Mouse (Mus musculus) liver, embryonic 13.5 days (tissue): ENCODE results near the gene Rftn2. TPM values are rescaled to one million over a fixed set of nuclear protein-coding genes. Genes with fewer than 3 reads are reported as not detected.

Source experiments
- ATAC-seq: fragments of 200-750 bp; cut with Nextera tagmentation; 2 replicates; pipeline ENCODE4 v1.8.0; 2017; ENCODE audit warnings: low read depth, mild to moderate bottlenecking, moderate number of reproducible peaks, moderate library complexity
- DNase-seq: peaks from one replicate; pipeline ENCODE4 v3.0.0; 2022
- H3K27ac ChIP-seq: fragments of 300-500 bp; sonication (generic); 2 replicates; pipeline ENCODE4 v1.5.1; 2015; ENCODE audit warnings: moderate library complexity, mild to moderate bottlenecking, inconsistent platforms
- H3K27me3 ChIP-seq: fragments of 300-500 bp; sonication (generic); 2 replicates; pipeline ENCODE4 v1.6.1; 2015; ENCODE audit warnings: mild to moderate bottlenecking, inconsistent platforms
- H3K36me3 ChIP-seq: fragments of 300-500 bp; sonication (generic); 2 replicates; pipeline ENCODE4 v1.6.1; 2015; ENCODE audit warnings: mild to moderate bottlenecking, inconsistent platforms
- H3K4me1 ChIP-seq: fragments of 300-500 bp; sonication (generic); replicated peaks from 2 replicates; pipeline ENCODE4 v1.6.1; 2015; ENCODE audit warnings: inconsistent platforms
- H3K4me2 ChIP-seq: fragments of 300-500 bp; sonication (generic); 2 replicates; pipeline ENCODE4 v1.6.1; 2015; ENCODE audit warnings: inconsistent platforms, mild to moderate bottlenecking, moderate library complexity
- H3K4me3 ChIP-seq: fragments of 300-500 bp; sonication (generic); replicated peaks from 2 replicates; pipeline ENCODE4 v1.5.1; 2015; ENCODE audit warnings: mild to moderate bottlenecking, inconsistent platforms
- H3K9ac ChIP-seq: fragments of 300-500 bp; sonication (generic); 2 replicates; pipeline ENCODE4 v1.6.1; 2015; ENCODE audit warnings: mild to moderate bottlenecking, inconsistent platforms
- H3K9me3 ChIP-seq: fragments of 300-500 bp; sonication (generic); replicated peaks from 2 replicates; pipeline ENCODE4 v1.6.1; 2016; ENCODE audit warnings: inconsistent platforms
- WGBS: fragments of 180-500 bp; shearing (Covaris S2); methylation state at CpG from one replicate; pipeline ENCODE4 v1.1.7; 2015; ENCODE audit not compliant: insufficient replicate concordance; 5-methylcytosine and 5-hydroxymethylcytosine counted together
- polyA plus RNA-seq: library from polyadenylated mRNA; unstranded; fragments of >200 nt; fragmentation: Nextera tagmentation; extraction: Ambion mirVana; gene quantifications from 2 replicates; pipeline ENCODE4 v1.2.1, GENCODE M21; 2015

Gene Rftn2
- polyA plus RNA-seq, 1 experiment from 2014 or later = 0.52 TPM

GRCm38 (mm10) chr1:55210202-55210965, 16.2 kb downstream of the Rftn2 start:
- Histone ChIP-seq H3K9me3 (no peaks in the 10 kb centered on the region), H3K36me3 (no peaks in the 10 kb centered on the region), H3K27me3 (no peaks in the 10 kb centered on the region), H3K4me1 (peaks cover 14% of the 10 kb centered on the region), H3K4me2 (peak overlapping the region; percentile 41), H3K4me3 (no peak overlapping the region), H3K27ac (no peak overlapping the region; the same call in 1 of the 2 replicates), H3K9ac (no peak overlapping the region)
- ATAC-seq = 0 out of 2 replicates have a peak, but pooled peaks have one; percentile 18
- WGBS = 28% methylated on average over 12 of the region's 12 CpGs
- DNase-seq = no peak

DNA sequence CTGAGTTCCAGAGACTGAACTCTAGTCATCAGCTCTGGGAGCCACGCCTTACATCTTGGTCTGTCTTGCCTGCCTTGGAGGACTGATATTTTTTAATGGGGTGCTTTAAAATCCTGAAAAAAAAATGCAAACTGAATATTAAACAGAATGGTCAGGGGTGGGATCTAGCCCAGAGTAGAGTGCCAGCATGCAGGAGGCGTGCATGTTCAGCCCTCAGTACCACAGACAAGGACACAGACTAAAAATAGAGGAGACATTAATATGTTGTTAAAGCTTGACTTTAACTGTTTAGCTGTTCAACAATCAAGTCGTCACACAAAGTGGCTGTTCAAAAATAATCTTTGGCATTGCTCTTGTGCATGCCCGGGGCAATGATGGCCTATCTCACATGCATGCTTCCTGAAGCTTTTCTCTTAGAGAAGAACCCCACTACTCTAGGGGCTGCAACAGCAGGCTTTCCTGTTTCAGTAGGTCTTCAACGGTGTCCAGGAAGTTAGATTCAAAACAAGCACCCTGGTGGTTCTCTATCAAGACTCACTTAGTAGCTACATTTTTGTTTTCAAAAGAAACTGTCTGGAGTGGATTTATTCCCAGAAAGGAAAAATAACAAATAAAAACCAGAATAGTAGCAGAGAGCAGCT, 18.0 kb downstream of the Rftn2 start:
- WGBS = 34% methylated on average over 5 of the region's 5 CpGs
- H3K36me3 ChIP-seq = no peaks in the 10 kb centered on the region
- no peak overlapping the region for H3K9ac ChIP-seq
- no peak overlapping the region for H3K4me3 ChIP-seq
- peaks cover 14% of the 10 kb centered on the region for H3K4me1 ChIP-seq
- DNase-seq (no peak), ATAC-seq (no peak)
- no peaks in the 10 kb centered on the region for H3K9me3 ChIP-seq
- H3K27ac ChIP-seq = no peak overlapping the region
- H3K4me2 ChIP-seq = no peak overlapping the region
- H3K27me3 ChIP-seq = no peaks in the 10 kb centered on the region

GRCm38 (mm10) chr1:55207561-55207960, 19.0 kb downstream of the Rftn2 start:
- Histone ChIP-seq H3K4me1 (peaks cover 14% of the 10 kb centered on the region), H3K9me3 (no peaks in the 10 kb centered on the region), H3K9ac (no peak overlapping the region), H3K27me3 (no peaks in the 10 kb centered on the region), H3K4me3 (no peak overlapping the region), H3K4me2 (no peak overlapping the region), H3K27ac (no peak overlapping the region), H3K36me3 (no peaks in the 10 kb centered on the region)
- DNase-seq (no peak), ATAC-seq (no peak)
- 82% methylated on average over 6 of the region's 6 CpGs for WGBS

GRCm38 (mm10) chr1:55205808-55206327, 20.7 kb downstream of the Rftn2 start:
- no peak overlapping the region for H3K4me2 ChIP-seq
- no peaks in the 10 kb centered on the region for H3K36me3 ChIP-seq
- no peaks in the 10 kb centered on the region for H3K9me3 ChIP-seq
- ATAC-seq (no peak), DNase-seq (no peak)
- no peaks in the 10 kb centered on the region for H3K27me3 ChIP-seq
- H3K4me1 ChIP-seq = peaks cover 12% of the 10 kb centered on the region
- no peak overlapping the region for H3K9ac ChIP-seq
- no peak overlapping the region for H3K27ac ChIP-seq
- H3K4me3 ChIP-seq = no peak overlapping the region
- 69% methylated on average over 5 of the region's 5 CpGs for WGBS

- no peaks in the 10 kb centered on the region for H3K27me3 ChIP-seq
- H3K27ac ChIP-seq = no peak overlapping the region
- no peak for DNase-seq
Observed at GRCm38 (mm10) chr1:55201850-55202752, 24.5 kb downstream of the Rftn2 start.

DNA sequence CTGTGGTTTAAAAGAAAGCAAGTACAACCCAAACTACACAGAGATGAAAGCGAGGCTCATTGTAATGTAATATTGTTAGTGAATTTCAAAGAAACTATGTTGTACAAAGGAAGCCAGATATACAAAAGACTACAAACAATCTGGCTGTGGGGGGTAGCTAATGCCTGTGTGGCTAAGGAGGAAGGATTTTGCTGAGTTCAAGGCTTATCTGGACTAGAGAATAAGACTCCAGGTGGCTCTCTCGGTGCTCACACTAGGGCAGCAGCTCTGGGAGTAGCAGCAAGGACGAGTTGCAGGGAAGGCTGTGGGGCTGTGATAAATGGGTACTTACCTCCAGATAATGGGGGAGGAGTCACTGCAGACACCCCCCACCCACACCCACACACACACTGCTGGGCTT, 27.9 kb downstream of the Rftn2 start:
- WGBS = 22% methylated on average over 3 of the region's 3 CpGs
- H3K4me3 ChIP-seq = no peak overlapping the region
- DNase-seq (peak; percentile 55), ATAC-seq (peak; percentile 98)
- H3K4me2 ChIP-seq = peak overlapping the region; percentile 26; the same call in 1 of the 2 replicates
- no peaks in the 10 kb centered on the region for H3K36me3 ChIP-seq
- no peaks in the 10 kb centered on the region for H3K27me3 ChIP-seq
- no peak overlapping the region for H3K9ac ChIP-seq
- H3K9me3 ChIP-seq = no peaks in the 10 kb centered on the region
- peaks cover 22% of the 10 kb centered on the region for H3K4me1 ChIP-seq
- H3K27ac ChIP-seq = 0 out of 2 replicates have a peak overlapping the region, but pooled peaks have one; percentile 1

More at GRCm38 (mm10) chr1:55201850-55202752, 24.5 kb downstream of the Rftn2 start:
- WGBS = 67% methylated on average over 18 of the region's 18 CpGs
- H3K4me3 ChIP-seq = no peak overlapping the region
- peaks cover 22% of the 10 kb centered on the region for H3K4me1 ChIP-seq
- no peak overlapping the region for H3K4me2 ChIP-seq
- H3K9me3 ChIP-seq = no peaks in the 10 kb centered on the region
- no peaks in the 10 kb centered on the region for H3K36me3 ChIP-seq
- H3K9ac ChIP-seq = no peak overlapping the region
- ATAC-seq = no peak

GRCm38 (mm10) chr1:55196327-55197003, 30.1 kb downstream of the Rftn2 start:
- Histone ChIP-seq H3K4me1 (peaks cover 22% of the 10 kb centered on the region), H3K27ac (no peak overlapping the region), H3K4me3 (no peak overlapping the region), H3K9me3 (no peaks in the 10 kb centered on the region), H3K36me3 (no peaks in the 10 kb centered on the region), H3K4me2 (no peak overlapping the region), H3K27me3 (no peaks in the 10 kb centered on the region), H3K9ac (no peak overlapping the region)
- no peak for ATAC-seq
- no peak for DNase-seq
- WGBS = 43% methylated on average over 6 of the region's 6 CpGs

- H3K27ac ChIP-seq = no peak overlapping the region
- no peaks in the 10 kb centered on the region for H3K36me3 ChIP-seq
- WGBS = 64% methylated on average over 4 of the region's 4 CpGs
- peaks cover 22% of the 10 kb centered on the region for H3K4me1 ChIP-seq
- DNase-seq = no peak
- H3K4me3 ChIP-seq = no peak overlapping the region
- ATAC-seq = no peak
- no peaks in the 10 kb centered on the region for H3K9me3 ChIP-seq
- H3K4me2 ChIP-seq = no peak overlapping the region
- H3K9ac ChIP-seq = no peak overlapping the region
- no peaks in the 10 kb centered on the region for H3K27me3 ChIP-seq
Observed at GRCm38 (mm10) chr1:55195021-55195420, 31.6 kb downstream of the Rftn2 start.

GRCm38 (mm10) chr1:55194064-55194915, 32.3 kb downstream of the Rftn2 start:
- no peak overlapping the region for H3K27ac ChIP-seq
- H3K9me3 ChIP-seq = no peaks in the 10 kb centered on the region
- H3K4me1 ChIP-seq = peaks cover 16% of the 10 kb centered on the region
- no peak for DNase-seq
- H3K9ac ChIP-seq = no peak overlapping the region
- H3K27me3 ChIP-seq = no peaks in the 10 kb centered on the region
- WGBS = 71% methylated on average over 19 of the region's 19 CpGs
- H3K4me3 ChIP-seq = no peak overlapping the region
- H3K36me3 ChIP-seq = no peaks in the 10 kb centered on the region
- ATAC-seq = no peak
- no peak overlapping the region for H3K4me2 ChIP-seq

DNA sequence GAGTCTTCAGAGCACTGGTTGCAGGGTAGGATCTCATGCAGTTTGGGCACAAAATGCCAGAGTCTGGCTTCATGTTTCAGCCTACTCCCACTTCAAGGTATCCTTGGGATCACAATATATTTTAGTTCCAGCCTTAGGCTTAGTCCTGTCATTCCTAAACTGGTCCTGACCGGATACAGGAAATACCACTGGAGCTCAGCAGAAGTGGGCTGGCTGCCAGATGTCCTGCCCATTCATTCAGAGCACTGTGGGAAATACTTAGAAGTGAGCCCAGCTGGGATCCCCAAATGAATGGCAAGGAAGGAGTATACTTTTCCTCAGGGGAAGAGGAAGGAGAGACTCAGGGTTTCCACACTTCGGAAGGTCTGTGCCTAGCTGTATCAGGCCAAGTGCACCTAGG, 33.3 kb downstream of the Rftn2 start:
- H3K4me3 ChIP-seq = no peak overlapping the region
- H3K9me3 ChIP-seq = no peaks in the 10 kb centered on the region
- DNase-seq (no peak), ATAC-seq (0 out of 2 replicates have a peak, but pooled peaks have one; percentile 26)
- no peak overlapping the region for H3K27ac ChIP-seq
- H3K4me1 ChIP-seq = peaks cover 7% of the 10 kb centered on the region
- H3K4me2 ChIP-seq = no peak overlapping the region
- no peak overlapping the region for H3K9ac ChIP-seq
- no peaks in the 10 kb centered on the region for H3K36me3 ChIP-seq
- WGBS = 61% methylated on average over 2 of the region's 2 CpGs
- H3K27me3 ChIP-seq = no peaks in the 10 kb centered on the region
